Mouse (Mus musculus) gastrocnemius, postnatal 14 days (tissue): ENCODE measurements around the gene Fam13c. TPM values are rescaled to one million over a fixed set of nuclear protein-coding genes. Genes with fewer than 3 reads are reported as not detected.

Source experiments
- DNase-seq: peaks from one replicate; pipeline ENCODE4 v3.0.0; 2021; ENCODE audit warnings: mixed read lengths
- intact Hi-C: fragments of 180-260 bp; cut with DNase I; formaldehyde crosslinking; loops from one replicate; pipeline ENCODE4 v1.15.1; 2025; ENCODE audit warnings: low total_unique reads
- total RNA-seq, 2 experiments: library from RNA; stranded (reverse); gene quantifications; 2 replicates each; pipeline ENCODE4 v1.2.3; 2021

Gene Fam13c
- total RNA-seq, 2 experiments from 2014 or later: 5.3 to 6.0 TPM

DNA sequence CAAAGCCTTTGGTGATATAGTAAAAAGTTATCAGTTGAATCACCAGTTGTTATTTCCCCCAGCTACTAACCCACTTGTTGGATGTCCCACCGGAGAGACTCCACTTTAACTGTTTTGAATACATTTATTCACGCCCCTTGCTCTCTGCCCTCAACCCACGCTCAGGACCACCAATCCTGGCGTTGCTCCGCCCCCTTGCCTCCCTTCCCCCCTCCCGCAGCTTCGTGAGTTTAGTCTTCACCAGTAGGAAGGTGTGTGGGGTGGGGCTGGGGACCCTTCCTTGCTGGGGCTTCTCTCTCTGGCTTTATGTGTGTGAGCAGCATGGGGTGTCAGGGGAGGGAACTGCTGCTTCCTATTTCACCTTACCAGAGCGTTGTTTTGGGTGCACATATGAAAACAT is 8.9 kb downstream of the Fam13c start:
- intact Hi-C loops: no loop called here
- DNase-seq: no peak

DNA sequence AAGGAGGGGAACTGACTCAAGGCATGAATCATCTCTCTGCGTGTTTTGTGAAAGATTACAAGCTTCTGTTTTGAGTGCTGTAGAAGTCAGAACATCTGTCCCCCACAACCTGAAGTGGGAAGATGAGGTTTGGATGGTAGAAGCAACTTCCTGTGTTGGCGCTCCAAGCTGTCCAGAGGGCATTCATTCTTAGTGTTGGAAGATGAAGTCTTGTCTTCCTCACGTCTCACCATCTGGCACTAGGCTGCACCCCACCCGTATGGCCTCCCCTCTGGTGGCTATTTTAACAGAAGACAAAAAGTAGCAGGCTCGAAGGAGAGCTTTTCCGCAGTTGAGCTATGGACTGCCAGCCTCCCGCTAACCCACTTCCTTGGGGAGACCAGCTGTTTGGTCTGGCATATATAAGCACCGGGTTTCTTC is 15.6 kb downstream of the Fam13c start:
- DNase-seq: no peak
- intact Hi-C loops: no loop called here

DNA sequence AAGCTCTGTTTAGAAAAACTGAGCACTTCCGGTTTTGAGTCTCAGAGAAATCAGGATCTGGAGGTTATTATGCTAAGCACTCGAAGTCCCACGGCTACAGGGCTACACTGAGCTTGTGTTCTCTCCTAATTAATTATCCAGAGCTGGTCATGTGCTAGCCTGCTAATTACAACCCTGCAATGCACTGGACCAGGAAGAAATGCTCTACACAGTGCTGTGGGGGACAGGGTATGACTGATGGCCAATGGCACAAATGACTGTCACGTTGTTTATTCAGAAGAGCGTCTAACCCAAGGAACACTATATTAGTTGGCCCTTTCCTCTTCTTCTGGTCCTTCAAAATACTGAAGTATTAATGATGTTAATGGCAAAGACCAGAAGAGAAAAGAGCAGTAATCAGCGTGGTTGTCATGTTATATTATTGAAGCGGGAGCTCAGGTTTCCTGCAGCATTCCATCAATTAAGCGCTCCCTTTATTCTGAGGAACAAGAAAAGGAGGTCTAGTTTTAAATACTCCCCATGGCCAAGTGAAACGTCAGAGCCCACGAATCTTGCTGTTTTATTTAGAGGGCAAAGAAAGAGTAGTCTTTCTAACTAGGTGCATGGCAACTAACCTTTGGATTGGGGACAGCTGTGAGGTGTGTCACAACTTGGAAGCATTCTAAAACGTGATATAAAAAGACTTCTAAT is 18.4 kb downstream of the Fam13c start:
- intact Hi-C loops: no loop called here
- no peak for DNase-seq

DNA sequence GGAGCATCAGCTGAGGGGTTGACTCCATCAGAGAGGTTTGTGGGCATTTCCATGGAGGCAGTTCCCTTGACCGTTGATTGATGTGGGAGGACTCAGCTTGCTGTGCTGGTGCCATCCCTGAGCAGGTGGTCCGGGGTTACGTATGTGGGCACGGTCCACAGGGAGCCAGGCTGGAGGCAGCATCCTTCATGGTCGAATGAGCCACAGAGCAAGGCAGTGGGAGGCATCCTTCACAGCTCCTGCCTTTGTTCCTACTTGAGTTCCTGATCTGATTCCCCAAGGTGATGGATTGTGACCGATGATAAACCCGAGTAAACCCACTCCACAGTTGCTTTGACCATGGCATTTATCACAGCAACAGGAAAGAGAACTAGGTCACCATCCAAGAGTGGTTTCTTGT is 25.4 kb downstream of the Fam13c start:
- intact Hi-C loops: no loop called here
- DNase-seq: no peak

DNA sequence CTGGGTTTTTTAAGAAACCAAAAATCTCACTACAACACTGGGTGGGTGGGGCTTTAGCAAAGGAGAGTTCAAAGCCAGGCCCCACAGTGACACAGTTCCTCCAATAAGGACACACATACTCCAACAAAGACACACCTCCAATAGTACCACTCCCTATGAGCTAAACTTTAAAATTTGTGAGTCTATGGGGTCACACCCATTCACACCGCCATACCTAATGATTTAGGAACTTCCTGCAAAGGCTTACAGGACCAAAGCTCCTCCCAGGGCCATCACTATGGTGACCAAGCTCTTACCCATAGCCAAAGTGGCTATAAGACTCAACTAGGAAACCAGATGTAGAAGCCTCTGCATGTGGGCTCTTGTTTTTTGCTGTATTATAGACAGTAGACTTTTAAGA is 30.6 kb downstream of the Fam13c start:
- DNase-seq: no peak
- intact Hi-C loops: no loop called here

DNA sequence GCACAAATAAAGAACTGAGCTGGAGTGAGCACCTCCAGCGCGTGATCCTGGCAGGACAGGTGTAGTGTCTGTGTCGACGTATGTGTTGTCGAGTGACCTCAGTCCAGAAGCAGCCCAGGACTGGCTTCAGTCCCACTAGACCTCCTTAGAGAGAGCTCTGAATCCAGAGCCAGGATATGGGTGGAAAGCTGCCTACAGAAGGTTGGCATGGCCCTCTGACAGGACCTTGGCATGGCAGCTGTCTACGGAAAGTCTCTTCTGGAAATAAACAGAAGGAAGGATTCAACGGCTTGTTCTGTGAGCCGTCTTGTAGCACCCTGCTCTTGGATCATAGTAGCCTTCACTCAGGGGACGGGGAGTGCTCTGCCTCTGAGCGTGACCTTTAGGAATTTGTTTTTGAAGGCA is 37.5 kb downstream of the Fam13c start:
- peak; percentile 16 for DNase-seq
- intact Hi-C loops: no loop called here

DNA sequence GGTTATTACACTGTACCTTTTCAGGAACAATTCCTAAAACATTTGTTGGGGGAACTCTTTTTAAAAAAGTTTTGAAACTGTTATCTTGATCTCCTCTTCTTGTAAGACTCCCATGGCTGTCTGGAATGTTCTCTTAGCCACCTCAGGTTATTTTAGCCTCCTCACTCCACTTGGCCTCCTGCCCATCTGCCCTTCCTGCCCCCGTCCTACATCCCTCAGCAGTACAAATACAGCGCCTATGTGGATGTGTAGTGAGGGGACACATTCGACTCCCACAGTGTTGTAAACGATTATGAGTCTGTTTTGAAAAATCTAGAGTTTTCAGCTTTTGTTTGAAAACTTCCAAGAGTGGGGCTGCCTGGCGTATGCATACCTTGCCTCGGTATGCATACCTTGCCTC is 43.5 kb downstream of the Fam13c start:
- intact Hi-C loops: no loop called here
- no peak for DNase-seq

DNA sequence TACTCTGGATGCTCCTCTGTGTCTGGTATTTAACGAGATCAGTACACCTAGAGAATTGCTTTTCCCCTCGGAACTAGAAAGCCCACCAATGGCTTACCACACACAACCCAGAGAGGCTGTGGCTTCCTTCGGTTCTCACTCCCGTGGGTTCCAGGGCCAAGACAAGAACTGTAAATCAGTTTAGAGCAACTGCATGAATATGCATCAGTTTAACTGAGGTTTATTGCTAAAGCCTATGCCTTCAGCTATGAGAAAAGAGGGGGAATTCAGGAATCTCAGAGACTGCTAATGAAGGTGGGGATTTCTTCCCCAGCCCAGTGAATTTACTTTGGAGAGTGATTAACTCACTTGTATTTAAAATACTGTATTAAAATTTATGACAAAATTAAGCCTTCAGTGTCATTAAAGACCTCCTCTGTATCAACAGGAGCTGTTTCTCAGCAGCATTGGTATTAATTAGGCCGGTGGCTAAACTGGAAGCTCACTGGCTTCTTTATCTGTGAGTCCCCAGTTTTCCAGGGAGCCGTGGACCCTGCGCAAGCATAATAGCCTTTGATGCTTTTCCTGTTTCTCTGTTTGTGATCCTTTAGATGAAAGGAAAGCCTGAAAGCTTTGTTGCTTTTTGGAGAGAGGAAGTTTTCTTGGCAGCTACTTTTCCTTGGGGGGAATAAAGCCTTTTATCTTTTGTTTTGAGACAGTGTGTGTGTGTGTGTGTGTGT is 44.4 kb downstream of the Fam13c start:
- DNase-seq: no peak
- intact Hi-C loops: no loop called here

DNA sequence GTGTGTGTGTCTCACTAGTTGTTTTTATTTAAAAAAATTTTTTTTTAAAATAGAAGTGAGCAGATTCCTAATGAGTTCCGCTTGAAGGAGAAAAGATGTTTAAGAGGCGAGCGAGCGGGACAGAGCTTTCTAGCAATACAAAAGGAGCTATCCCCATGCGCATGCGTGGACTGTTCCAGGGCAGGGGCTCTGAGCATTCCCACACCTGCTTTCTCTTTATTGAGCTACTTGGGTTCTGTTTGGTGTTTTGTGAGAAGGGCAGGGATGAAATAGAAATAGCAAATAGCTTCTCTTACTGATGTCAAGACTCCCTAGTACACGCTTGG is 45.0 kb downstream of the Fam13c start:
- intact Hi-C loops: no loop called here
- peak; percentile 9 for DNase-seq

DNA sequence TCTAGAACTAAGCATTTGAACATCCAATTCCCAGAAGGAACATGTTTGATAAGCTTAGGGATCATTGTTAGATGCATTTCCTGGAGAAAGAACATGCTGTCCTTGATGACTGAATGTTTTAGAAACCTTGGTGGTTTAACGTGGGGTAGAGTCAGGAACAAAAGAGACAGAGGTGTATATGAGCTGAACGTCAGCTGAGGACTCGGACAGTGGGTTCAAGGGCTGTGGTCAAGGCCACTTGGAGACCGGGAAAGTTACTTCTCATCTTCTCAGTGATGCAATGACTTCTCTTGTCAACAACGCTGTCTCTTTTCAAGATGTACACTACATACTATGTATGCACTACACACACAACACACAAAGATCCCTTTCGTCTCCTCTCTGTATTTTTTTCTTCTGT is 46.4 kb downstream of the Fam13c start:
- intact Hi-C loops: no loop called here
- DNase-seq: no peak

DNA sequence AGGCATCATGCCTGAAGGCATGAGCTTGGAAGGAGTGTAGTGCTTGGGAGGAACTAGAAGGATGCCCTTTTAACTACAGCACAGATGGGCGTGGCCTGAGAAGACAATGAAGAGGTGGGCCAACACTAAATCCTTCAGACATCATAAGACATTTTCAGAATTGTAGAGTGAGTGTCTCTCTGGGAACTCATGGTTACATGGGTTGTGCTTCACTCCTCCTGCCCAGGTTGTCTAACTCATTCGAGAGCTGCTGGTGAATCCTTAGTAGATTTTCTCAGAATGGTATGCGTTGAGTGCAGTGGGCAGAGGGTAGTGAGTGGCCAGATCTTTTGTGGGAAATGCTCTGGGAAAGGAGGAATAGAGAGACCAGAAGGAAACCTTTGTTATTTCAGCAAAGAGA is 53.6 kb downstream of the Fam13c start:
- intact Hi-C loops: no loop called here
- DNase-seq: no peak

DNA sequence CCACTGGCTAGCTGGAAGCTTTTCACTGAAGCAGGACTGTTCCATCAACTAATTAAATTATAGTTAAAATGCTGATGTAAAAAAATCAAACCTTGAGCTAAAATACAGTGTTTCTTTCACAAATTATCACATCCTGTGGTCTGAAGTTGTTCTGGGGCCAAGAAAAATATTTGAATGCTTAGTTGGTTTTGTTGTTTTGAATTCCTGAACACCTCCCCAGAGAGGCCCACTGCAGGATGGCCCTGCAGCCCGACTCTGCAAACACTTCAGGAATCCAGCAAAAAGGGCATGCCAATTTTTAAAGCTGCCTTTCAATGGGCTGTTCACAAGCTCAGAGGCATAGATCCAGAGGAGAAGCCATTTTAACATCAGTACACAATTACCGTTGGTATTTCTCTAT is 54.2 kb downstream of the Fam13c start:
- intact Hi-C loops: no loop called here
- DNase-seq: peak; percentile 29

DNA sequence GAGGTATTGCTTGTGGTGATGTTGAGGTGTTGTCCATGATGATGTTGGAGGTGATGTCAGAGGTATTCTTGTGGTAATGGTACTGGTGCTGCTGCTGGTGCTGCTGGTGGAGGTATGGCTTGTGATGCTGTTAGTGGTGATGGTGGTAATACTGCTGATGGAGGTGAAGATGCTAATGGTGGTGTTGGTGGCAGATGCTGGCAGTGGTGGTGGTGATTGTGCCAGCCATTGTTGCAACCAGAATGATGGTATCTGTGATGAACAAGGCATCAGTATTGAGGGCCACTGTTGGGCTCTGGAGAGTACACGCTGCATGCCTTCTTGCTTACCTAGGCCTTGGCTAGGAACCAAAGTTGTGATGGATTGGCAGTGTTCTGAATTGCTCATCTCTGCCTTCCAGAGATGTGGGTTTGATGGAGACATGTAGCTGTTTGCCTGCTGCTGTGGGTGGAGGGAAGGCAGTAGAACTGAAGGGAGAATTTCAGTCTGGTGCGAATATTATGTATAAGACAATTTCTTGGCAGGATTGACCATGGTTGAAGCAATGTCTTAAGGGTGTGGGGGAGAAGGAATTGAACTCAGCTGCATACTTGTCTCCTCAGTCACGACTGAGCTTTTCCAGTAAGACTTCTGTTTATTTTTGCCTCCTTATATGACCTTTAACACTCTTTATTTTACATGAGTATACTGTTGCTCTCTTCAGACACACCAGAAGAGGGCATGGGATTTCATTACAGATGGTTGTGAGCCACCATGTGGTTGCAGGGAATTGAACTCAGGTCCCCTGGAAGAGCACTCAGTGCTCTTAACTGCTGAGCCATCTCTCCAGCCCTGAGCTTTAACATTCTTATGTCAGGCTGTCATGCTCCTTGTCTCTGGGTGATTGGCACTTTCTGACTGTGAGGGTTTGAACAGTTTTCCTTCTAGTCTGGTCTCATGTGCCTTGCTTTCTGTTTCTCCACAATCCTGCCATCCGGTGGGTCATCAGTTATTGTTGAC is 55.1 kb downstream of the Fam13c start:
- no peak for DNase-seq
- intact Hi-C loops: no loop called here

DNA sequence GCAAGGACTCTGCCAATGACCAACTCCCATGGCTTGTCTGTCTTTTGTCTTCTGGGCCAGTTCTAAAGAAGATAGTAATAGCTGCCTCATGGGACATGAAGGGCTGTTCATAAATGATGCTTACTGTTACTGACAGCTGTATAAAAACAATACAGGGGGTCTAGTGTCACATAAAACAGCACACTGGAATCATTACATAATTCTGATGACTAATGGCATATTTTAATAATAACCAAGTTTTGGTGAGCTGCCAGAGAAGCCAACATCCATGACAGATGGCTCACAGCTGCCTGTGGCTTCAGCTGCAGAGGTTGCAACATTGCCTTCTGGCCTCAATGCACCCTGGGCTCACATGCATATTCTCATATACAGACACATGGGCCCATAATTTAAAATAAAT is 56.7 kb downstream of the Fam13c start:
- DNase-seq: peak; percentile 46
- intact Hi-C loops: no loop called here

DNA sequence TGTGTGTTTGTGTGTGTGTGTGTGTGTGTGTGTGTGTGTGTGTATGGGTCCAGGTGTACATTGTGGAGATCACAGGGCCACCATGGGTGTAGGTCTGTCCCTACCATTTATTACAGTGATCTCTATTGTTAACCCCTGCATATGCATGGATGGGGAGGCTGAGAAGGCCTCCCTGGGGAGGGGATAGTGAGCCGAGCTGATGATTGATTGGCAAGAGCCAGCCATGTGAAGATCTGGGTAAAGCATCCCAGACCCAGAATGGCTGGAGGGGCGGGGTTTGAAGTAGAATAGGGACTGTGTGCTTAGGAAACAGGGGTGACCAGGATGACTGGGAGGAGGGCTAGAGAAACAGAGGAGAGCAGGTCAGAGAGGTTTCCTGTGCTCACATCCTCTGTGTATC is 58.0 kb downstream of the Fam13c start:
- no peak for DNase-seq
- intact Hi-C loops: no loop called here

DNA sequence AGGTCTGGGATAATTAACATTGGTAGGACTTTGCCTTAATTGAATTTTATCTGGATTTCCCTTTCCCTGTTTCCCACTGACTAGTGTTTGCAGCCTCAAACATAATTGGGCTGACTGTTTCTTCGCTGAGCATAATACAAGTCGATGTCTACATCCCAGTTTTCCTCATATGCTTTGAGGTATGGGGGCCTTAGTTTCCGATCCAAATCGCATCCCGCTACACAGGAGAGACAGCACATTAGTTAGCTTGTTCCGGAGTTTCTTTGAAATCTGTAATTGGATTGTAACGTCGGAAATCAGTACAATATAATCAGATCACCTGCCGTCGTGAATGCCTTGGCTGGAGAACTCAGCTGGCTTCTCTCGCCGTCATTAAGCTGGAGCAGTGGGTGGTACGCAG is 59.0 kb downstream of the Fam13c start:
- no peak for DNase-seq
- intact Hi-C loops: no loop called here

DNA sequence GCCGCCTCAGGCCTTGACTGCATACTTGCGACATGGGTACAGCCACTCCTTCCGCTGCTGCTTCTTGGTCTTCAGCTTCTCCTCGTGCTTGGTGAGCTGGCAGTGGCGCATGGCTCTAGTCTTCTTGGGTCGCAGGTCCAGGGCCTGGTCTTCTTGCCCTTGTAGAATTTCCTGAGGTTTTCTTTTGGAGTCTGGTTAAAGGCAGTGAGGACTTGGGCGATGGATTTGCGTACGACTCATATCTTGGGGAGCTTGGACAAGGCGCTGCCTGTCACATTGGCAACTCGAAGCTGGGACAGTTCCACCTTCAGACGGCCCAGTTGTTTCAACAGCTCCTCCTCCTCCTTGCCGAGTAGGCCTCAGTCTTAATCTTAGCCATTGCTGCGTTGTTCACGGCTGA is 64.6 kb downstream of the Fam13c start:
- no peak for DNase-seq
- intact Hi-C loops: loop anchor here (5.0 kb wide), 1 partner anchor 138 kb away; no protein-coding TSS in a partner anchor

DNA sequence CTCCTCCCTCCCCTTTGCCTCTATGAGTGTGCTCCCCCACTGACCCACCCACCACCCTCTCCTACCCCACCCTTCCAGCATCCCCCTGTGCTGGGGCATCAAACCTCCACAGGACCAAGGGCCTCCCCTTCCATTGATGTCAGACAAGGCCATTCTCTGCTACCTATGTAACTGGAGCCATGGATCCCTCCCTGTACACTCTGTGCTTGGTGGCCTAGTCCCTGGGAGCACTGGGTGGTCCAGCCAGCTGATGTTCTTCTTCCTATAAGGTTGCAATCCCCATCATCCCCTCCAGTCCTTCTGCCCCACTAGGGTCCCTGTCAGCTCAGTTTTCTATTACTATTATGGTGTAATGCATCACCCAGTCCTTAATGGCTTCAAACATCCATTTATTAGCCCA is 65.1 kb downstream of the Fam13c start:
- intact Hi-C loops: loop anchor here (5.0 kb wide), 1 partner anchor 138 kb away; no protein-coding TSS in a partner anchor

DNA sequence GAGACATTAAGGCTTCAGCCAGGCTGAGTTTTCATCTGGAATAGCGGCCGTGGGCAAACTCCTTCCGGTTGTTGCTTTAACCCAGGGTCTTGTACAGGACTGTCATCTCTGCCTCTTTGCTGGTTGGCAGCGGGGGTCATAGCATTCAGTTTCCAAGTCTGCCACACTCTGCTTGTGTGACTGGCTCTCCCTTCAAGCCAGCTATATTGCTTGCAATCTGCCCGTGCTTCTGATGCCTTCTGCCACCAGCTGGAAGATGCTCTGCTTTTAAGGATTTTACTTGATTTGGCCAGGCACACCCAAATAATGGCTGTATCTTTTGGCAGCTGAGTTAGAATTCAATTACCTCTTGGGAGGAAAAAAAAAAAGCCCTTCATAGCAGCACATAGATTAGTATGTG is 65.6 kb downstream of the Fam13c start:
- intact Hi-C loops: loop anchor here (5.0 kb wide), 1 partner anchor 139 kb away; no protein-coding TSS in a partner anchor
- no peak for DNase-seq

More for the DNA sequence above, 65.1 kb downstream of the Fam13c start:
- no peak for DNase-seq

DNA sequence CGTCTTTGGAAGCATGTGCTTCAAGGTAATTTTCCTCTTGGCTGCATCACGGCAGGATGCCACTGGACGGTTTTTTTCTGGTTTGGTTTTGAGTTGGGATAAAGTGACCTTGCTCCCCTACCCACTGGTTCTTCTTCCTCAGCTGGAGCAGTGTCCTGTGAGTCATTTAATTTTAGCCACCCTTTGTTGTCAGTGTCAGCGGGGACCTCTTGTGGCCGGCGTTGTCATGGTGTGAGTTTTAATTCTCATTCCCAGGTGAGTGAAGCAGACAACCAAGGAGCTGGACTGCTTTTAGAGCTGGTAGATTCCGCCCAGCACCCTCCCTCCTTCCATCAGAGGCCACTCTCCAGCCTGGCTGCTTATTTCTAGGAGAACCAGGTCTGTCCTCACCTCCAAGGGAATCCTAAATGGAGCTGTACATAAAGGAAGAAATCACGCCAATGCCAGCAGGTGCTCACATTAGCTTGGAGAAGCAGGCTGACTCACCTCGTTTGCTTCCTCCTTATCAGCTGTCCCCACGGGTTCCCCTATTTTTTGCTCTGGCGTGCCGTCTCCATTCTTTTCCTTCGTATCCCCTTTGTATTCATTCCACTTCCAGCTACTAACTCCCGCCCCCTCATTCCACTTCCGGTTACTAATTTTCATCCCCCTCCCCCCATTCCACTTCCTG is 66.4 kb downstream of the Fam13c start:
- DNase-seq: no peak
- intact Hi-C loops: loop anchor here (5.0 kb wide), 1 partner anchor 139 kb away; no protein-coding TSS in a partner anchor
